Mouse (Mus musculus): Measurements from ENCODE around the gene Pip5k1a. TPM values are rescaled to one million over a fixed set of nuclear protein-coding genes. Genes with fewer than 3 reads are reported as not detected.
A peak's percentile ranks its signal among the peaks of the same experiment; 100 is the strongest.
"Not testable (repeated sequence)": the region's sequence is repeated elsewhere in the genome, so short reads cannot be mapped to it uniquely, and the experiment has no call there.

Gene Pip5k1a
- polyA plus RNA-seq, 1 experiment from 2014 or later = 12.8 TPM

DNA sequence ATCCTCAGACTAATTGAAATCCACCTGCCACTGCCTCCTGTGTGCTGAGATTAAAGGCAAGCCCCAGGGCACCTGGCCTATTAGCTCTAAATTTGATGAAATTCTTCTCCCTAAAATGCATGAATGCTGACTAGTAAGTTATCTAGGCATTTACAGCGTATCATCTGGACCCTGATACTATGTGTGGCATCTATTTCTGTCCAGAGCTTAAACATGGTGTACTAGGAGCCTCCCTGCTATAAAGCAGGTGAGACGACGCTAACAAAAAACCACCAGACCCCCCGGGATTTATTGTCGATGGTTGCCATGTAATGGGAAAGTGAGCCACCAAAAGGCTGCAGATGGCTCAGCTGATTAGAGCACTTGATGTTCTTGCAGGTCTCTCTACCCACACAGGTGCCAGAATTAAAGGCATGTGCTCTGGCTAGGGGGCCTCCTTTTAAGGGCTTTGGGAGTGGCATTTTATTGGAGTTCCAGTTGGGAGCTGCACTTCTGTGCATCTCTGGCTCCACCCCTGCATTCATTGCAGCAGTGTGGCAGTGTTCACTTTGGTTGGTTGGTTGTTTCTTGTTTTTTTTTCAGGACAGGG lies 79.6 kb downstream of the Pip5k1a start:
- Histone ChIP-seq H3K9me3 (ENCODE audit: control insufficient read depth, low read length) (no peaks in the 10 kb centered on the region), H3K27me3 (replicated peaks; ENCODE audit: control insufficient read depth, insufficient read depth, low read length) (no peaks in the 10 kb centered on the region), H3K4me2 (no peak overlapping the region), H3K9ac (ENCODE audit: low read depth, low read length) (no peak overlapping the region), H3K4me1 (replicated peaks; ENCODE audit: control insufficient read depth, insufficient read depth, low read length) (peaks cover 25% of the 10 kb centered on the region), H3K36me3 (ENCODE audit: control insufficient read depth, insufficient read depth, low read length) (peaks cover 5% of the 10 kb centered on the region), H3K4me3 (ENCODE audit: low read depth, low read length) (no peak overlapping the region), H3K27ac (ENCODE audit: low read depth, low read length) (no peak overlapping the region)
- 62% methylated on average over 5 of the region's 5 CpGs for WGBS
- DNase-seq (ENCODE audit: low spot score) (no peak), ATAC-seq (replicated peaks; ENCODE audit: low FRiP score) (no peak)

DNA sequence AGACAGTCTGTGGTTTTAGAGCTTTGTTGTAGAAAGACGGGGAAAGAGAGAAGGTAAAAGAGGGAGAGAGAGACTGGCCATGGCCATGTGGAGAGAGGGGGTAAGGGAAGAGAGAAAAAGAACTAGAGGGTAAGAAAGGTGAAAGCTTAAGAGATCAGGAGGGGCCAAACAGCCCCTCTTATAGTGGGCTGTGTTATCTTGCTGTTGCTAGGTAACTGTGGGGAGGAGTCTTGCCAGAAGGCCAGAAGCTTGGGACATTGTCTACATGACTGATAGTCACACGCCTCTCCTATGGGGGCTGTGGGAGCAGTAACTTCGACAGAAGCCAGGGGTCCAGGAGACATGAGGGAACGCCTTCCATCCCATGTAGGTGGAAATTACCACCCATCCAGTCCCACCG lies 81.5 kb downstream of the Pip5k1a start:
- H3K27me3 ChIP-seq (replicated peaks; ENCODE audit: control insufficient read depth, insufficient read depth, low read length) = no peaks in the 10 kb centered on the region
- H3K4me2 ChIP-seq = peak overlapping the region; percentile 59
- H3K9me3 ChIP-seq (ENCODE audit: control insufficient read depth, low read length) = no peaks in the 10 kb centered on the region
- peak overlapping the region; percentile 23 for H3K4me3 ChIP-seq (ENCODE audit: low read depth, low read length)
- peaks cover 25% of the 10 kb centered on the region for H3K4me1 ChIP-seq (replicated peaks; ENCODE audit: control insufficient read depth, insufficient read depth, low read length)
- 28% methylated on average over 5 of the region's 5 CpGs for WGBS
- no peak overlapping the region; the same call in 1 of the 2 replicates for H3K27ac ChIP-seq (ENCODE audit: low read depth, low read length)
- no peak for DNase-seq (ENCODE audit: low spot score)
- peak; percentile 42 for ATAC-seq (replicated peaks; ENCODE audit: low FRiP score)
- H3K36me3 ChIP-seq (ENCODE audit: control insufficient read depth, insufficient read depth, low read length) = no peaks in the 10 kb centered on the region; the same call in 1 of the 2 replicates
- H3K9ac ChIP-seq (ENCODE audit: low read depth, low read length) = peak overlapping the region; percentile 54

DNA sequence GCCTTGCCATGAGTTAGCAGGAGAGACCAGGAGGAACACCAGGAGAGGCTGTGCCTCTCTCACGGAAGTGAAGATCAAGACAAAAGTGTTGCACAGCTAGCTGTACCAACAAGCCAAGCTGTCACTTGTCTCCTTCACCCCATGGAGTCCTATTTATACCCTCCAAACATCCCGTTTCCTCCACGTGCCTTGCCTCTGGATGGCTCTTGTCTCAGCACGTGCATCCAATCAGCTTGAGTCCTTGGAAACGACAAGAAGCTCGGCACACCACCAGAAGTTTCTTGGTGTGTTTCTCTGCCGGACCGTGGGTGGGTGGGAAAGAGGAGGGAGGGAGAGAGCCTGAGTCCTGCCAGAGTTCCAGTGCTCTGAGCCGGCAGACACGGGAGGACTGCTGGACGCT lies 82.2 kb downstream of the Pip5k1a start:
- Histone ChIP-seq H3K9me3 (ENCODE audit: control insufficient read depth, low read length) (no peaks in the 10 kb centered on the region), H3K9ac (ENCODE audit: low read depth, low read length) (peak overlapping the region; percentile 54), H3K4me2 (peak overlapping the region; percentile 59), H3K27ac (ENCODE audit: low read depth, low read length) (peak overlapping the region; percentile 38; the same call in 1 of the 2 replicates), H3K4me3 (ENCODE audit: low read depth, low read length) (peak overlapping the region; percentile 23), H3K27me3 (replicated peaks; ENCODE audit: control insufficient read depth, insufficient read depth, low read length) (no peaks in the 10 kb centered on the region), H3K4me1 (replicated peaks; ENCODE audit: control insufficient read depth, insufficient read depth, low read length) (peaks cover 25% of the 10 kb centered on the region), H3K36me3 (ENCODE audit: control insufficient read depth, insufficient read depth, low read length) (no peaks in the 10 kb centered on the region)
- 27% methylated on average over 11 of the region's 11 CpGs for WGBS
- ATAC-seq (replicated peaks; ENCODE audit: low FRiP score) = no peak
- DNase-seq (ENCODE audit: low spot score) = no peak

DNA sequence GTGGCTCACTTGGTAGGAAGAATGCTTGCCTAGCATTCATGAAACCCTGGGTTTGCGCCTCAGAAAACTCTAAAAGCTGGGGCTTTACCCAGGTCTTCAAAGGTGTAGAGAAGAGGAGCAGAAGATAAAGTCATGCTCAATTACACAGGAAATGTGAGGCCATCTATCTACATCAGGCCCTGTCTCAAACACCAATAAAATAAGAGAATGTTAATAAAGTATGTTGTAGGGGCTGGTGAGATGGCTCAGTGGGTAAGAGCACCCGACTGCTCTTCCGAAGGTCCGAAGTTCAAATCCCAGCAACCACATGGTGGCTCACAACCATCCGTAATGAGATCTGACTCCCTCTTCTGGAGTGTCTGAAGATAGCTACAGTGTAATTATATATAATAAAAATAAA lies 85.8 kb downstream of the Pip5k1a start:
- H3K4me2 ChIP-seq; H3K9ac ChIP-seq (ENCODE audit: low read depth, low read length); H3K27me3 ChIP-seq (replicated peaks; ENCODE audit: control insufficient read depth, insufficient read depth, low read length); H3K9me3 ChIP-seq (ENCODE audit: control insufficient read depth, low read length); ATAC-seq (replicated peaks; ENCODE audit: low FRiP score); H3K36me3 ChIP-seq (ENCODE audit: control insufficient read depth, insufficient read depth, low read length); DNase-seq (ENCODE audit: low spot score); H3K27ac ChIP-seq (ENCODE audit: low read depth, low read length); H3K4me3 ChIP-seq (ENCODE audit: low read depth, low read length): not testable (repeated sequence)
- WGBS = 94% methylated on average over 5 of the region's 5 CpGs
- H3K4me1 ChIP-seq (replicated peaks; ENCODE audit: control insufficient read depth, insufficient read depth, low read length) = peaks cover 20% of the 10 kb centered on the region

DNA sequence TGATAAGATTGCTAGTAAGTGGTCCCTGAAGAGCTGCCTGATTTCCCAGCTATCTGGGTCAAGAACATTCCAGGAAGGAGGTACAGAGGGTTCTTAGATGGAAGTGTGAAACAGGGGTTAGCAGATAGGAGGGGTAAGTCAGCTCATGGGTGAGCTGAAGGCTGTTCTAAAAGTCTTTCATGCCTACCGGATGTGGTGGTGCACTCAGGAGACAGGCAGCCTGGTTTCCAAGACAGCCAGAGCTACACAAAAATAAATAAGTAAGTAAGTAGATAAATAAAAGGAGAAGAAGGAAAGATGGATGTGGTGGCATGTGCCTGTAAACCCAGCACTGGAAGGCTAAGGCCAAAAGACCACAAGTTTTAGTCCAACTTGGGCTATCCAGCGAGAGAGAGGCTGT lies 88.0 kb downstream of the Pip5k1a start:
- DNase-seq (ENCODE audit: low spot score) = no peak
- Histone ChIP-seq H3K9ac (ENCODE audit: low read depth, low read length) (no peak overlapping the region), H3K4me1 (replicated peaks; ENCODE audit: control insufficient read depth, insufficient read depth, low read length) (peaks cover 13% of the 10 kb centered on the region), H3K9me3 (ENCODE audit: control insufficient read depth, low read length) (no peaks in the 10 kb centered on the region), H3K4me2 (no peak overlapping the region), H3K4me3 (ENCODE audit: low read depth, low read length) (no peak overlapping the region), H3K27me3 (replicated peaks; ENCODE audit: control insufficient read depth, insufficient read depth, low read length) (no peaks in the 10 kb centered on the region), H3K27ac (ENCODE audit: low read depth, low read length) (no peak overlapping the region), H3K36me3 (ENCODE audit: control insufficient read depth, insufficient read depth, low read length) (no peaks in the 10 kb centered on the region)
- ATAC-seq (replicated peaks; ENCODE audit: low FRiP score) = no peak
- WGBS = 77% methylated on average over 2 of the region's 2 CpGs

DNA sequence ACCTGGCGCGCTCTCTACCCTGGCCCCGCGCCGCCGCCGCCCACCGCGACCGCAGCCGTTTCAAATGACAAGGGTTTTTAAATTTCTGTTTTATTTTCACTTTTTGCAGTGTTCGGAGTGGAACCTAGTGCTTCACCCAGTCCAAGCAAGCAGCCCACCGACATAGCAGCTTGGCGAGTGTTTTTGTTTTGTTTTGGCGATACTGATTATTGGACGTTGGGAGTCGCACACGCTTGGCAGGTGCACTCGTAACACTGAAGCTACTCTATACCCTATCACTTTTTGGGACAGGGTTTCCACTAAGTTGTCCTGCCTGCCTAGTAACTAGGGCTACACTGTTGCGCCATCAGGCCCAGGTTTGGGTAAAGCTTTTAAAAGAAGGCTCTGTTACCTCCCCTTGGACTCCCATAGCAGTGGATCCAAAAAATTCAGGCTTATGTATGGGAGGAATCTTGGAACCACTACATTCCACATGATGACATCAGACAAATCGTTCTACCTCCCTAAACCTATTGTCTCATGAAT lies 90.1 kb downstream of the Pip5k1a start:
- WGBS = 5% methylated on average over 21 of the region's 21 CpGs
- DNase-seq (ENCODE audit: low spot score) (no peak), ATAC-seq (replicated peaks; ENCODE audit: low FRiP score) (no peak)
- peak overlapping the region; percentile 72 for H3K4me2 ChIP-seq
- peak overlapping the region; percentile 82 for H3K9ac ChIP-seq (ENCODE audit: low read depth, low read length)
- H3K27ac ChIP-seq (ENCODE audit: low read depth, low read length) = peak overlapping the region; percentile 97
- peaks cover 21% of the 10 kb centered on the region for H3K4me1 ChIP-seq (replicated peaks; ENCODE audit: control insufficient read depth, insufficient read depth, low read length)
- H3K27me3 ChIP-seq (replicated peaks; ENCODE audit: control insufficient read depth, insufficient read depth, low read length) = no peaks in the 10 kb centered on the region
- no peaks in the 10 kb centered on the region for H3K9me3 ChIP-seq (ENCODE audit: control insufficient read depth, low read length)
- peaks cover 7% of the 10 kb centered on the region; the same call in 1 of the 2 replicates for H3K36me3 ChIP-seq (ENCODE audit: control insufficient read depth, insufficient read depth, low read length)
- H3K4me3 ChIP-seq (ENCODE audit: low read depth, low read length) = peak overlapping the region; percentile 92

DNA sequence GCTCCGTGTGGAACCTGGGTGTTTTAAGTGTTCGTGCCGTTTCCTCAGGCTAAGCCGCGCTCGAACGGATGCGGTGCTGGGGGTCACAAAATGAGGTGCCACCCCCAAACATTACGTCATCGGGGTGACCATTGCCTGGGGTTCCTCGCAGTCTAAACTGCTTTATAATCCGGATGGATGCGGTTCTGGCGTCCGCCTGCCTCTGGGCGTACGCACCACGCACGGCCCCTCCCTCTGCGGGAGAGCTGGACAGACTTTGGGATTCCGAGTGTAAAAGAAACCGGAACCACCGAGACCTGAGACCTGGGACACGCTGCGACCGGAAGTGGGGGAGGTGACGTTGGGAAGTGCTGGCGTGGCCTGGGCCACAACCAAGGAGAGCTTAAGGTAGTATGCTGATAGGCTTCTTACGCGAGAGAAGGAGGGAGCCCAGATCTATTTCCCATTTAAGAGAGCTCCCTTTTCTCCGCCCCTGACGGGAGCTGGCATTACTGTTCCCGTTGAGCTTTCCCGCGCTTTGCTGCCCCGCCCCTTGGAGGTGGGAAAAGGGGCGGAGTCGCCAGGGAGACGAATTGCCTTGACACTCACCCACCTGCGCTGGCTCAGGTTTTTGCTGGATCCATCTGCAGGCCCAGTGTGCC lies 90.7 kb downstream of the Pip5k1a start:
- Histone ChIP-seq H3K27me3 (replicated peaks; ENCODE audit: control insufficient read depth, insufficient read depth, low read length) (no peaks in the 10 kb centered on the region), H3K9ac (ENCODE audit: low read depth, low read length) (peak overlapping the region; percentile 82), H3K9me3 (ENCODE audit: control insufficient read depth, low read length) (no peaks in the 10 kb centered on the region), H3K36me3 (ENCODE audit: control insufficient read depth, insufficient read depth, low read length) (peaks cover 12% of the 10 kb centered on the region), H3K27ac (ENCODE audit: low read depth, low read length) (peak overlapping the region; percentile 97), H3K4me2 (peak overlapping the region; percentile 72), H3K4me1 (replicated peaks; ENCODE audit: control insufficient read depth, insufficient read depth, low read length) (peaks cover 21% of the 10 kb centered on the region), H3K4me3 (ENCODE audit: low read depth, low read length) (peak overlapping the region; percentile 92)
- under 1% methylated on average over 40 of the region's 40 CpGs for WGBS
- peak; percentile 76 for ATAC-seq (replicated peaks; ENCODE audit: low FRiP score)
- DNase-seq (ENCODE audit: low spot score) = peak; percentile 95

DNA sequence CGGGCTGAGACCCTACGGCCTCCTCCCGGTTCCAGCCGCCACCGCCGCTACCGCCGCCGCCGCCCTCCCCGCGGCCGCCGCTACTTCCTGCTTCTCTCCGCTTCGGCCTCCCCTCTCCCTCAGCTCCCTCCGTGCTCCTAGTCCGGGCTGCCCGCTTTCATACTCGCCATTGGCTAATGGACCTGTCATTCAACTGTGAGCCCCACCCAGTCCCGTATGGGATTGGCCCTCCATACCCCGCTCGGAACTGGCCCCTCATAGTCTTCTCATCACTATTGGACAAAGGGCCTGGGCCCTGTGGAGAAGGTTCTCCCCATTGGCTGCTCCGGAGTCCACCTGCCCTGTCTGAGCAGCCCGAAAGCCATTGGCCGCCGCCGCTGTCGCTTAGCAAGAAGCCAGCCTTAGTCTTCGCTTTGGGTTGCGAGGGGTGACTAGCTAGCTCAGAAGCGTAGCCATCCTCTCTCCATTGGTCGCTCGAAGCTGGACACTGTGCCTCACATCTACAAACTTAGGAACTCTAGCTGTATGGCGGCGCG lies 91.3 kb downstream of the Pip5k1a start, which contains the start of gene Zfp687:
Gene Zfp687, minus strand, starts transcription at position 112 of the 536 bp plus-strand sequence.
- ATAC-seq (replicated peaks; ENCODE audit: low FRiP score) = peak; percentile 97
- Histone ChIP-seq H3K9me3 (ENCODE audit: control insufficient read depth, low read length) (no peaks in the 10 kb centered on the region), H3K4me1 (replicated peaks; ENCODE audit: control insufficient read depth, insufficient read depth, low read length) (peaks cover 21% of the 10 kb centered on the region), H3K9ac (ENCODE audit: low read depth, low read length) (peak within 1 kb of the TSS; percentile 89), H3K36me3 (ENCODE audit: control insufficient read depth, insufficient read depth, low read length) (peaks cover 17% of the 10 kb centered on the region), H3K27me3 (replicated peaks; ENCODE audit: control insufficient read depth, insufficient read depth, low read length) (no peaks in the 10 kb centered on the region), H3K4me2 (peak within 1 kb of the TSS; percentile 97), H3K27ac (ENCODE audit: low read depth, low read length) (peak within 1 kb of the TSS; percentile 97), H3K4me3 (ENCODE audit: low read depth, low read length) (peak within 1 kb of the TSS; percentile 92)
- DNase-seq (ENCODE audit: low spot score) = peak; percentile 98
- under 1% methylated on average over 37 of the region's 37 CpGs for WGBS

All from liver, embryonic 11.5 days (tissue).